Mouse (Mus musculus) cerebellum, adult 2 months (tissue): ENCODE results near the gene Ostc.

Experiments
- CTCF ChIP-seq: fragments of 200-500 bp; IDR thresholded peaks from 2 replicates; pipeline ENCODE4 v1.5.1; 2011; ENCODE audit warnings: low read depth, mild to moderate bottlenecking, control low read depth, low read length, moderate library complexity, borderline replicate concordance; ENCODE audit not compliant: insufficient read depth
- POLR2A ChIP-seq: fragments of 200-500 bp; IDR thresholded peaks from 2 replicates; pipeline ENCODE4 v1.6.1; 2011; ENCODE audit warnings: low read length, control low read depth, borderline replicate concordance; ENCODE audit not compliant: insufficient read depth

- TF ChIP-seq CTCF (no peak), POLR2A (no peak)
Measured at GRCm38 (mm10) chr3:130749206-130749605, 40.0 kb upstream of the Ostc start.
